Mouse (Mus musculus) myocyte (in vitro differentiated cells): Measurements from ENCODE around the gene Gpr37l1.

Experiments used
- CEBPB ChIP-seq: IDR thresholded peaks from 2 replicates; pipeline ENCODE4 v1.6.1; 2011; ENCODE audit warnings: mild to moderate bottlenecking, moderate library complexity; ENCODE audit not compliant: poor library complexity, insufficient read depth, severe bottlenecking
- E2F4 ChIP-seq: IDR thresholded peaks from one replicate; pipeline ENCODE4 v1.6.1; 2011; ENCODE audit warnings: mild to moderate bottlenecking, control low read depth, moderate library complexity; ENCODE audit not compliant: insufficient read depth
- MAX ChIP-seq: IDR thresholded peaks from one replicate; pipeline ENCODE4 v1.6.1; 2011; ENCODE audit warnings: low read depth, mild to moderate bottlenecking, control low read depth
- MYOD1 ChIP-seq, 3 experiments: IDR thresholded peaks; one replicate each; pipeline ENCODE4 v1.6.1; 2011; ENCODE audit warnings: control low read depth in 2 of 3, low read depth in 2 of 3, mild to moderate bottlenecking in 2 of 3, moderate library complexity in 1 of 3; ENCODE audit not compliant: insufficient read length in 2 of 3, control insufficient read depth in 1 of 3
- MYOG ChIP-seq, 3 experiments: IDR thresholded peaks; one replicate each; pipeline ENCODE4 v1.6.1; 2011; ENCODE audit warnings: control low read depth in 2 of 3, low read depth in 2 of 3, mild to moderate bottlenecking in 2 of 3; ENCODE audit not compliant: insufficient read length in 2 of 3, control insufficient read depth in 1 of 3, insufficient read depth in 1 of 3
- POLR2A ChIP-seq: IDR thresholded peaks from one replicate; pipeline ENCODE4 v1.6.1; 2011; ENCODE audit warnings: low read depth, mild to moderate bottlenecking, control low read depth, moderate library complexity; ENCODE audit not compliant: insufficient read length
- POLR2AphosphoS2 ChIP-seq: IDR thresholded peaks from one replicate; pipeline ENCODE4 v1.6.1; 2011; ENCODE audit warnings: low read depth, control low read depth; ENCODE audit not compliant: insufficient read length
- REST ChIP-seq: IDR thresholded peaks from one replicate; pipeline ENCODE4 v1.6.1; 2011; ENCODE audit warnings: mild to moderate bottlenecking, control low read depth, moderate library complexity; ENCODE audit not compliant: insufficient read depth, insufficient read length
- SRF ChIP-seq: IDR thresholded peaks from one replicate; pipeline ENCODE4 v1.6.1; 2011; ENCODE audit warnings: low read depth; ENCODE audit not compliant: control insufficient read depth, insufficient read length
- TCF12 ChIP-seq: IDR thresholded peaks from one replicate; pipeline ENCODE4 v1.6.1; 2011; ENCODE audit warnings: mild to moderate bottlenecking, control low read depth; ENCODE audit not compliant: poor library complexity, insufficient read depth, severe bottlenecking
- TCF3 ChIP-seq: IDR thresholded peaks from one replicate; pipeline ENCODE4 v1.6.1; 2011; ENCODE audit warnings: low read depth, control low read depth; ENCODE audit not compliant: insufficient read length
- USF1 ChIP-seq: IDR thresholded peaks from one replicate; pipeline ENCODE4 v1.6.1; 2011; ENCODE audit warnings: low read depth, mild to moderate bottlenecking, control low read depth, moderate library complexity

DNA sequence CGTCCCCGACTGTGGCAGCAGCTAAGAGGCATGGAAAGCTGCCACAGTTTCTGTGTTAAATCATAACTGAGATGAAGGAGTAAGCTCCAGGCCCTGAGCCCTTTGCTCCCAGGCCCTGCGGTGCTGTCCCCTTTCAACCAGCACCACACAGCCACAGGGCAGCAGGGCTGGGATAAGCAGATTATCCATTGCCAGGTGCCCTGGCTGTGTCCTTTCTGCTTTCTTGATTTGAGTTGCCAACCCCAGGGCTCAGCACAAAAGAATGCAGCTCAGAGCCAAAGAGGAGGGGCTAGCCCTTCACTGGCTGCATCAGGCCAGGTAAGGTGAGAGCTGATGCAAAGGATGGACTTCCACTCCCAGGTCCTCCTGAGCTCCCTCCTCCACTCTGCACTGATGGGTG is 10.2 kb upstream of the Gpr37l1 start:
- TF ChIP-seq POLR2A (no peak), TCF12 (no peak), CEBPB (no peak), E2F4 (no peak), USF1 (no peak), MAX (no peak), TCF3 (no peak), SRF (no peak), MYOG (IDR thresholded peaks at IDR 0.05; ENCODE audit: control insufficient read depth in 1 of 3, insufficient read depth in 1 of 3, insufficient read length in 2 of 3, low read depth in 2 of 3) (no peak), POLR2AphosphoS2 (no peak), MYOD1 (IDR thresholded peaks at IDR 0.05; ENCODE audit: control insufficient read depth in 1 of 3, insufficient read length in 2 of 3, low read depth in 2 of 3) (no peak), REST (no peak)
